Mouse (Mus musculus) urinary bladder, adult 18-20 months (tissue): Measurements from ENCODE around the gene Srgap2.
"Not testable (repeated sequence)": the region's sequence is repeated elsewhere in the genome, so short reads cannot be mapped to it uniquely, and the experiment has no call there.

Experiments
- DNase-seq, 2 experiments: peaks; one replicate each; pipeline ENCODE4 v3.0.0; 2022; ENCODE audit warnings: low spot score in 2 of 2, mixed read lengths in 2 of 2

The Srgap2 gene

GRCm38 (mm10) chr1:131527281-131528080 is at the start of gene Srgap2, which contains the start of gene Fam72a:
TSS of gene Srgap2 (minus strand) at chr1:131527352.
TSS of gene Fam72a (plus strand) at chr1:131527903.
- DNase-seq = peak; percentile 96 to 98

GRCm38 (mm10) chr1:131573721-131574120 is 46.6 kb upstream of the Srgap2 start:
- DNase-seq = no peak

GRCm38 (mm10) chr1:131570391-131570790 is 43.2 kb upstream of the Srgap2 start:
- DNase-seq = no peak

- peak in 1 of 2 experiments; percentile 19 for DNase-seq
Observed at GRCm38 (mm10) chr1:131569721-131570120, 42.6 kb upstream of the Srgap2 start.

- DNase-seq = not testable (repeated sequence)
Observed at GRCm38 (mm10) chr1:131566056-131566455, 38.9 kb upstream of the Srgap2 start.

- no peak for DNase-seq
Observed at GRCm38 (mm10) chr1:131562081-131562480, 34.9 kb upstream of the Srgap2 start.

- no peak for DNase-seq
Observed at GRCm38 (mm10) chr1:131560500-131560899, 33.3 kb upstream of the Srgap2 start.

GRCm38 (mm10) chr1:131555042-131555812 is 28.1 kb upstream of the Srgap2 start:
- peak; percentile 55 to 56 for DNase-seq

- DNase-seq = no peak
Observed at GRCm38 (mm10) chr1:131553428-131553827, 26.3 kb upstream of the Srgap2 start.

- no peak for DNase-seq
Observed at GRCm38 (mm10) chr1:131551956-131552355, 24.8 kb upstream of the Srgap2 start.

GRCm38 (mm10) chr1:131548494-131549365 is 21.6 kb upstream of the Srgap2 start:
- no peak for DNase-seq

GRCm38 (mm10) chr1:131546798-131547690 is 19.9 kb upstream of the Srgap2 start:
- no peak for DNase-seq

- DNase-seq = no peak
Observed at GRCm38 (mm10) chr1:131543886-131544565, 16.9 kb upstream of the Srgap2 start.

- DNase-seq = no peak
Observed at GRCm38 (mm10) chr1:131541903-131542302, 14.8 kb upstream of the Srgap2 start.

- no peak for DNase-seq
Observed at GRCm38 (mm10) chr1:131541431-131541830, 14.3 kb upstream of the Srgap2 start.

GRCm38 (mm10) chr1:131540795-131541194 is 13.6 kb upstream of the Srgap2 start:
- no peak for DNase-seq

- DNase-seq = peak in 1 of 2 experiments; percentile 19
Observed at GRCm38 (mm10) chr1:131539771-131540170, 12.6 kb upstream of the Srgap2 start.

- DNase-seq = no peak
Observed at GRCm38 (mm10) chr1:131528561-131529166, 1.5 kb upstream of the Srgap2 start.

- peak in 1 of 2 experiments; percentile 68 for DNase-seq
Observed at GRCm38 (mm10) chr1:131528081-131528507, 942 bp upstream of the Srgap2 start.
